Mouse (Mus musculus) midbrain, embryonic 14.5 days (tissue): ENCODE measurements around the gene Cadps. TPM values are rescaled to one million over a fixed set of nuclear protein-coding genes. Genes with fewer than 3 reads are reported as not detected.

ENCODE experiments used
- ATAC-seq: fragments of 200-750 bp; cut with Nextera tagmentation; 2 replicates; pipeline ENCODE4 v1.8.0; 2017; ENCODE audit warnings: moderate number of reproducible peaks, moderate library complexity; ENCODE audit not compliant: low FRiP score, low TSS enrichment
- DNase-seq: peaks from one replicate; pipeline ENCODE4 v3.0.0-alpha.2; 2015
- H3K27ac ChIP-seq: fragments of 300-500 bp; sonication (generic); replicated peaks from 2 replicates; pipeline ENCODE4 v1.5.1; 2014; ENCODE audit warnings: mild to moderate bottlenecking, low read depth, low read length, moderate library complexity
- H3K27me3 ChIP-seq: fragments of 300-500 bp; sonication (generic); 2 replicates; pipeline ENCODE4 v1.6.1; 2014; ENCODE audit warnings: low read length, control low read depth, mixed read lengths; ENCODE audit not compliant: control insufficient read depth, insufficient read depth
- H3K36me3 ChIP-seq: fragments of 300-500 bp; sonication (generic); 2 replicates; pipeline ENCODE4 v1.6.1; 2014; ENCODE audit warnings: low read length, control low read depth; ENCODE audit not compliant: control insufficient read depth, insufficient read depth
- H3K4me1 ChIP-seq: fragments of 300-500 bp; sonication (generic); 2 replicates; pipeline ENCODE4 v1.6.1; 2014; ENCODE audit warnings: mild to moderate bottlenecking, antibody characterized with exemption, low read length, control low read depth; ENCODE audit not compliant: control insufficient read depth, insufficient read depth
- H3K4me2 ChIP-seq: fragments of 300-500 bp; sonication (generic); 2 replicates; pipeline ENCODE4 v1.6.1; 2014; ENCODE audit warnings: mild to moderate bottlenecking, low read length, moderate library complexity
- H3K4me3 ChIP-seq: fragments of 300-500 bp; sonication (generic); replicated peaks from 2 replicates; pipeline ENCODE4 v1.5.1; 2014; ENCODE audit warnings: low read depth, low read length
- H3K9ac ChIP-seq: fragments of 300-500 bp; sonication (generic); replicated peaks from 2 replicates; pipeline ENCODE4 v1.6.1; 2014; ENCODE audit warnings: mild to moderate bottlenecking, low read length, moderate library complexity
- H3K9me3 ChIP-seq: fragments of 300-500 bp; sonication (generic); 2 replicates; pipeline ENCODE4 v1.6.1; 2016; ENCODE audit warnings: low read length, control low read depth, mixed read lengths; ENCODE audit not compliant: control insufficient read depth
- WGBS: fragments of 180-500 bp; shearing (Covaris S2); extraction: QIAGEN DNeasy Blood & Tissue Kit; methylation state at CpG from one replicate; pipeline ENCODE4 v1.1.7; 2014; 5-methylcytosine and 5-hydroxymethylcytosine counted together
- polyA plus RNA-seq: library from polyadenylated mRNA; unstranded; fragments of >200 nt; fragmentation: Nextera tagmentation; extraction: Ambion mirVana; gene quantifications from 2 replicates; pipeline ENCODE4 v1.2.1, GENCODE M21; 2014

Cadps gene
- polyA plus RNA-seq, 1 experiment from 2014 or later = 59.7 TPM

GRCm38 (mm10) chr14:12337998-12338809 lies 484.7 kb downstream of the Cadps start:
- H3K4me3 ChIP-seq = no peak overlapping the region
- H3K36me3 ChIP-seq = no peaks in the 10 kb centered on the region
- H3K4me2 ChIP-seq = no peak overlapping the region
- H3K27me3 ChIP-seq = peaks cover 91% of the 10 kb centered on the region
- H3K27ac ChIP-seq = no peak overlapping the region
- ATAC-seq (no peak), DNase-seq (peak; percentile 61)
- H3K9ac ChIP-seq = no peak overlapping the region
- no peaks in the 10 kb centered on the region for H3K9me3 ChIP-seq
- under 1% methylated on average over 16 of the region's 16 CpGs for WGBS
- no peaks in the 10 kb centered on the region for H3K4me1 ChIP-seq

- no peaks in the 10 kb centered on the region for H3K9me3 ChIP-seq
- no peak overlapping the region for H3K4me3 ChIP-seq
- no peak overlapping the region for H3K27ac ChIP-seq
- H3K27me3 ChIP-seq = peaks cover 90% of the 10 kb centered on the region
- ATAC-seq = no peak
- no peaks in the 10 kb centered on the region for H3K36me3 ChIP-seq
- H3K4me1 ChIP-seq = no peaks in the 10 kb centered on the region
- no peak overlapping the region for H3K4me2 ChIP-seq
- no peak overlapping the region for H3K9ac ChIP-seq
- DNase-seq = peak; percentile 26
- 3% methylated on average over 8 of the region's 8 CpGs for WGBS
Measured at GRCm38 (mm10) chr14:12337421-12337997, 485.4 kb downstream of the Cadps start.

GRCm38 (mm10) chr14:12334925-12335324 lies 488.0 kb downstream of the Cadps start:
- Histone ChIP-seq H3K4me2 (no peak overlapping the region), H3K9ac (no peak overlapping the region), H3K27ac (no peak overlapping the region), H3K4me3 (no peak overlapping the region), H3K9me3 (no peaks in the 10 kb centered on the region), H3K27me3 (peaks cover 65% of the 10 kb centered on the region), H3K36me3 (no peaks in the 10 kb centered on the region), H3K4me1 (no peaks in the 10 kb centered on the region)
- no peak for ATAC-seq
- DNase-seq = no peak
- 53% methylated on average over 7 of the region's 7 CpGs for WGBS

GRCm38 (mm10) chr14:12333622-12334021 lies 489.3 kb downstream of the Cadps start:
- no peaks in the 10 kb centered on the region for H3K9me3 ChIP-seq
- DNase-seq = no peak
- H3K4me3 ChIP-seq = no peak overlapping the region
- H3K4me2 ChIP-seq = no peak overlapping the region
- H3K4me1 ChIP-seq = no peaks in the 10 kb centered on the region
- 85% methylated on average over 7 of the region's 7 CpGs for WGBS
- H3K36me3 ChIP-seq = no peaks in the 10 kb centered on the region
- no peak for ATAC-seq
- H3K27ac ChIP-seq = no peak overlapping the region
- peaks cover 54% of the 10 kb centered on the region for H3K27me3 ChIP-seq
- no peak overlapping the region for H3K9ac ChIP-seq
